Mouse (Mus musculus): ENCODE results near the gene Rack1.
"Not testable (repeated sequence)": the region's sequence is repeated elsewhere in the genome, so short reads cannot be mapped to it uniquely, and the experiment has no call there.

Rack1 gene

GRCm38 (mm10) chr11:48799921-48800701 lies at the start of gene Rack1:
Gene Rack1 (plus strand): TSS chr11:48800332.
- DNase-seq (ENCODE audit: low spot score in 2 of 2): peak; percentile 87

- no peak for DNase-seq (ENCODE audit: low spot score in 2 of 2)
These were observed 49.7 kb upstream of the Rack1 start for GRCm38 (mm10) chr11:48750428-48750827.

GRCm38 (mm10) chr11:48753534-48753933 lies 46.6 kb upstream of the Rack1 start:
- not testable (repeated sequence) for DNase-seq (ENCODE audit: low spot score in 2 of 2)

GRCm38 (mm10) chr11:48759021-48759420 lies 41.1 kb upstream of the Rack1 start:
- DNase-seq (ENCODE audit: low spot score in 2 of 2): no peak

- DNase-seq (ENCODE audit: low spot score in 2 of 2): no peak
These were observed 36.0 kb upstream of the Rack1 start for GRCm38 (mm10) chr11:48764119-48764518.

- DNase-seq (ENCODE audit: low spot score in 2 of 2): no peak
These were observed 32.8 kb upstream of the Rack1 start for GRCm38 (mm10) chr11:48767195-48767876.

- DNase-seq (ENCODE audit: low spot score in 2 of 2): no peak
These were observed 28.4 kb upstream of the Rack1 start for GRCm38 (mm10) chr11:48771691-48772090.

GRCm38 (mm10) chr11:48774443-48775298 lies 25.5 kb upstream of the Rack1 start:
- no peak for DNase-seq (ENCODE audit: low spot score in 2 of 2)

- DNase-seq (ENCODE audit: low spot score in 2 of 2): no peak
These were observed 24.6 kb upstream of the Rack1 start for GRCm38 (mm10) chr11:48775483-48775882.

GRCm38 (mm10) chr11:48776664-48777063 lies 23.5 kb upstream of the Rack1 start:
- no peak for DNase-seq (ENCODE audit: low spot score in 2 of 2)

GRCm38 (mm10) chr11:48777303-48777702 lies 22.8 kb upstream of the Rack1 start:
- DNase-seq (ENCODE audit: low spot score in 2 of 2): no peak

GRCm38 (mm10) chr11:48779450-48779849 lies 20.7 kb upstream of the Rack1 start:
- no peak for DNase-seq (ENCODE audit: low spot score in 2 of 2)

- DNase-seq (ENCODE audit: low spot score in 2 of 2): no peak
These were observed 17.9 kb upstream of the Rack1 start for GRCm38 (mm10) chr11:48782243-48782642.

- DNase-seq (ENCODE audit: low spot score in 2 of 2): no peak
These were observed 12.5 kb upstream of the Rack1 start for GRCm38 (mm10) chr11:48787455-48788211.

- DNase-seq (ENCODE audit: low spot score in 2 of 2): peak; percentile 55 to 74
These were observed 11.6 kb upstream of the Rack1 start for GRCm38 (mm10) chr11:48788311-48789089.

- DNase-seq (ENCODE audit: low spot score in 2 of 2): no peak
These were observed 10.9 kb upstream of the Rack1 start for GRCm38 (mm10) chr11:48789215-48789614.

- DNase-seq (ENCODE audit: low spot score in 2 of 2): peak; percentile 78 to 85
These were observed 9.9 kb upstream of the Rack1 start for GRCm38 (mm10) chr11:48789973-48790823.

- DNase-seq (ENCODE audit: low spot score in 2 of 2): no peak
These were observed 9.2 kb upstream of the Rack1 start for GRCm38 (mm10) chr11:48790946-48791345.

GRCm38 (mm10) chr11:48791894-48792293 lies 8.2 kb upstream of the Rack1 start:
- not testable (repeated sequence) for DNase-seq (ENCODE audit: low spot score in 2 of 2)

- DNase-seq (ENCODE audit: low spot score in 2 of 2): no peak
These were observed 6.9 kb upstream of the Rack1 start for GRCm38 (mm10) chr11:48793184-48793583.
